Mouse (Mus musculus): ENCODE results near the gene Serpina1e. TPM values are rescaled to one million over a fixed set of nuclear protein-coding genes. Genes with fewer than 3 reads are reported as not detected.
"Not testable (repeated sequence)": the region's sequence is repeated elsewhere in the genome, so short reads cannot be mapped to it uniquely, and the experiment has no call there.

The Serpina1e gene
- polyA plus RNA-seq, 1 experiment from 2014 or later: not detected

DNA sequence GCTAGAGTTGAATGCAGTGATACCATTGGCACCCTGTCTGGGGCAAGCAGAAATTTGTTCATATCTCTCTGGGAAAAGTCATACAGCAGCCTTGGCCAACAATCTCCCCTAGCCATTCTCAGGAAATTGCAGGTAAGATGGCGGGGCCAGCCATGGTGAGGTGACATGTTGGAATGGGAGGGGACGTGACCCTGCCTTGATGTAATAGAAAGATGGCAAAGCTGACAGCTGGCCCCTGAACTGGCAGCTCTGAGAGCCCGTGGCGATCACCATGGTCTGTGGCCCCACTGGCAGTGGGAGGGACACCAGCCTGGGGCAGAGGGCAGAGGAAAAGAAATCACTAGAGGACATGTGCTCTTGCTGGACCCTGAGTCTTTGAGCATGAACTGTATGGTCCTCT lies 12.5 kb downstream of the Serpina1e start:
- H3K4me1 ChIP-seq: no peaks in the 10 kb centered on the region
- H3K27ac ChIP-seq: no peak overlapping the region
- no peaks in the 10 kb centered on the region for H3K27me3 ChIP-seq (ENCODE audit: low read depth, poor library complexity, severe bottlenecking)
- H3K9me3 ChIP-seq (replicated peaks): no peaks in the 10 kb centered on the region; the same call in 1 of the 2 replicates
- no peaks in the 10 kb centered on the region for H3K36me3 ChIP-seq
- no peak for DNase-seq (ENCODE audit: low spot score)
- H3K4me3 ChIP-seq: no peak overlapping the region
- 90% methylated on average over 4 of the region's 4 CpGs for WGBS

DNA sequence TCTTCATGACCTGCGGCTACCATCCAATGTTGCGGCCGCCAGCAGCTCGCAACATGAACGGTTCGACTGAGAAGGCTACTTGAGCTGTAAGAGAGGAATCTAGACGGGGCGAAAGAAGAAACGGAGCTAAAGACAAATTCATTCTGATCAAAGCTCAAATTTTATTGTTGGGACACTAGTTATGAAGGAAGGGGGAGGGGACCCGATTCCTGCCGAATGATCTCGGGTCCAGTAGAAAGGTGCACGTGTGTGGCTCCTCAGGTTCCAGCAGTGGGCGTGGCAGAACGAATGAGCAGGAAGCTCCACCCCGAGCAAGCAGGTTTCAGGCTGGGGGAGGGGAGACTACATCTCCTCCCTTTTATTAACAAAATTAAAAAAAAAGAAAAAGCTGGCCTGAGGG lies 49.6 kb downstream of the Serpina1e start:
- not testable (repeated sequence) for H3K9me3 ChIP-seq (replicated peaks); H3K4me1 ChIP-seq; H3K4me3 ChIP-seq; H3K27ac ChIP-seq; DNase-seq (ENCODE audit: low spot score); H3K36me3 ChIP-seq; H3K27me3 ChIP-seq (ENCODE audit: low read depth, poor library complexity, severe bottlenecking)
- WGBS: 92% methylated on average over 13 of the region's 16 CpGs

DNA sequence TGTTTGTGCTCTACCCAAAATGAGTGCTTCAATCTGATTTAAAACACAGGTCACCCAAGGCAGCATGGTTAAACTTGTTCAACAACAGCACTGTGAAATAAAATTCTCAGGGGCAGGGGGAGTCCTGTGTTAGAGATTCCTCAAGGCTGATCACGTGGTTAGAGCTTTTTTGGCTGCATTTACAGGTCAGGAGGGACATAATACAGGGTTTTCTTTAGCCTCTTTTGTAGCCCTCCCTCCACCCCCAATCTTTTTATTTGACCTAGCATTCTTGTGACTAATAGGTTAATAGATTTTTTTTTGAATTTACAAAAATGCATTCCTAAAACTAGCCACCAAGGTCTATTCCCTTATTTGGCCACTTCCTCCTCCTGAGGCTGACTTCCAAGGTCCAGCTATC lies 51.0 kb downstream of the Serpina1e start:
- H3K4me3 ChIP-seq; H3K4me1 ChIP-seq; H3K9me3 ChIP-seq (replicated peaks); H3K36me3 ChIP-seq; H3K27me3 ChIP-seq (ENCODE audit: low read depth, poor library complexity, severe bottlenecking); DNase-seq (ENCODE audit: low spot score); H3K27ac ChIP-seq: not testable (repeated sequence)
- WGBS: 44% methylated on average over 1 of the region's 1 CpGs

DNA sequence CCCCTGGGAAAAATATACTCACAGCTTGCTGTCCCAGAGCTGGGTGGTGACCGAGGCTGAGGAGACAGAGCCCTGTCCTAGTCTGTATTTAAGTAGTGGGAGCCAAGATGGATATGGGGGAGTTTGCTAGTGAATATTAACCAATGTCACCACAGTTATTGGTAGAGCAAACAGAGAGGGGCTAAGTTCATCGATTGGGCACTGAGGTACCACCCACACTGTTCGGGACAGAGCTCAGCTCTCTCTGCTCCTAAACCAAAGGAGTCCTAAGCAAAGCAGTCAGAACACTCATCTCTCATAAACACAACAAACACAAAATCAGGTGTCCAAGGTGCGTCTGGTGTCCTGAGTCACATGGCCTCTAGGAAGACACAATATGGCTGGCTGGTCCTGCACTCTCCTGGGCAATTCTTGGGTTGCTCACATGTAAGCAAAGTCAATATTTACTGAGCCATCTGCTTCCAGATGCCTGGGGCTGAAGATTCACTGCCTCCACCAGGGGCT lies 53.9 kb downstream of the Serpina1e start, which contains the start of gene Serpina1c:
Gene Serpina1c (minus strand): TSS at position 51 of the 504 bp plus-strand sequence.
- H3K27me3 ChIP-seq (ENCODE audit: low read depth, poor library complexity, severe bottlenecking); H3K27ac ChIP-seq; DNase-seq (ENCODE audit: low spot score); H3K36me3 ChIP-seq; H3K4me3 ChIP-seq; H3K4me1 ChIP-seq; H3K9me3 ChIP-seq (replicated peaks): not testable (repeated sequence)
- WGBS: 88% methylated on average over 4 of the region's 4 CpGs

DNA sequence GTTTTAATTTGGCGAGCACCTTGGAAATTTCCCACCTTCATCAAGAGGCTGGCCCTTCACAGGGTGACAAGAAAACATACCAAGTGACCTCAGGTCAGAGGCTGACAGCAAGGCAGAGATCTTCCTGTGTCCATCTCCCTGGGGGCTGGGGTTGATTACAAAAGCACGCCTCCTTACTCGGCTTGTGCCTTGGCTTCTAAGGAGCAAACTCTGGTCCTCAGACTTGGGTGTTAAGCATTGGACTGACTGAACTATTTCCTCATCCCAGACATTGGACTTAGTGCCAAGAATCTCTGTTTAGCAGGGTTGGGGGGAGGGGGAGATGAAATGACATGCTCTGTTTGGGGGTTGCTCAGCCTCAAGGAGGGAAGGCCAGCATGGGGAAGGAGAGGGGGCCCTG lies 56.8 kb downstream of the Serpina1e start:
- H3K9me3 ChIP-seq (replicated peaks); H3K27ac ChIP-seq; H3K4me1 ChIP-seq; H3K27me3 ChIP-seq (ENCODE audit: low read depth, poor library complexity, severe bottlenecking); DNase-seq (ENCODE audit: low spot score); H3K4me3 ChIP-seq; H3K36me3 ChIP-seq: not testable (repeated sequence)
- 91% methylated on average over 3 of the region's 3 CpGs for WGBS

Other genes starting within 250 kb of the Serpina1e start
- gene Serpina1d, start 185.4 kb downstream of the Serpina1e start, polyA plus RNA-seq (2016; fragmentation: Nextera tagmentation; extraction: Ambion mirVana): not detected in 2 replicates
- 0.19 TPM in 1 of 2 replicates, not detected in the other for gene Serpina1b, start 128.6 kb downstream of the Serpina1e start, polyA plus RNA-seq (2016; fragmentation: Nextera tagmentation; extraction: Ambion mirVana)
- gene Serpina1a, start 95.4 kb downstream of the Serpina1e start, polyA plus RNA-seq (2016; fragmentation: Nextera tagmentation; extraction: Ambion mirVana): 0.20 TPM in 1 of 2 replicates, not detected in the other
- gene Serpina1c, start 54.1 kb downstream of the Serpina1e start, polyA plus RNA-seq (2016; fragmentation: Nextera tagmentation; extraction: Ambion mirVana): not detected in 2 replicates
- not detected in 2 replicates for gene Serpina11, start 31.0 kb upstream of the Serpina1e start, polyA plus RNA-seq (2016; fragmentation: Nextera tagmentation; extraction: Ambion mirVana)
- gene Serpina9, start 54.8 kb upstream of the Serpina1e start, polyA plus RNA-seq (2016; fragmentation: Nextera tagmentation; extraction: Ambion mirVana): not detected in 2 replicates
- not detected in 2 replicates for gene Serpina12, start 85.5 kb upstream of the Serpina1e start, polyA plus RNA-seq (2016; fragmentation: Nextera tagmentation; extraction: Ambion mirVana)
- not detected in 2 replicates for gene Serpina5, start 142.1 kb upstream of the Serpina1e start, polyA plus RNA-seq (2016; fragmentation: Nextera tagmentation; extraction: Ambion mirVana)
- not detected in 2 replicates for gene Serpina3a, start 153.7 kb upstream of the Serpina1e start, polyA plus RNA-seq (2016; fragmentation: Nextera tagmentation; extraction: Ambion mirVana)
- not detected in 2 replicates for gene Serpina3b, start 169.0 kb upstream of the Serpina1e start, polyA plus RNA-seq (2016; fragmentation: Nextera tagmentation; extraction: Ambion mirVana)
- 0.09 TPM in 1 of 2 replicates, not detected in the other for gene Serpina3c, start 194.9 kb upstream of the Serpina1e start, polyA plus RNA-seq (2016; fragmentation: Nextera tagmentation; extraction: Ambion mirVana)

All from limb, embryonic 10.5 days (tissue).